Mouse (Mus musculus) kidney, postnatal 36 days (tissue): ENCODE measurements around the gene Slc46a1.

Experiments used
- DNase-seq, 2 experiments: peaks; one replicate each; pipeline ENCODE4 v3.0.0; 2021 to 2022; ENCODE audit warnings: mixed read lengths in 2 of 2

Slc46a1 gene

GRCm38 (mm10) chr11:78505430-78505829 lies 39.9 kb downstream of the Slc46a1 start:
- no peak for DNase-seq

DNA sequence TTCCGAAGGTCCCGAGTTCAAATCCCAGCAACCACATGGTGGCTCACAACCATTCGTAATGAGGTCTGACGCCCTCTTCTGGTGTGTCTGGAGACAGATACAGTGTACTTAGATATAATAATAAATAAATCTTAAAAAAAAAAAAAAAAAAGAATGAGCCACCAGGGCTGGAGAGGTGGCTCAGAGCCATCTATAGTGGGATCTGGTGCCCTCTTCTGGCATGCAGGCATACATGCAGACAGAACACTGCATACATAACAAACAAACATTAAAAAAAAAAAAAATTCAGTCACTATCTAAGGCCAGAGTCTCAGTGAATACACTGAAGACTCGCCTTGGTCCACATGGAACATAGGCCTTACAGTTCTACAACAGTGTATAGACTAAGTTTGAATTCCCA lies 43.7 kb downstream of the Slc46a1 start:
- DNase-seq, result peak in 1 of 2 experiments; percentile 45

DNA sequence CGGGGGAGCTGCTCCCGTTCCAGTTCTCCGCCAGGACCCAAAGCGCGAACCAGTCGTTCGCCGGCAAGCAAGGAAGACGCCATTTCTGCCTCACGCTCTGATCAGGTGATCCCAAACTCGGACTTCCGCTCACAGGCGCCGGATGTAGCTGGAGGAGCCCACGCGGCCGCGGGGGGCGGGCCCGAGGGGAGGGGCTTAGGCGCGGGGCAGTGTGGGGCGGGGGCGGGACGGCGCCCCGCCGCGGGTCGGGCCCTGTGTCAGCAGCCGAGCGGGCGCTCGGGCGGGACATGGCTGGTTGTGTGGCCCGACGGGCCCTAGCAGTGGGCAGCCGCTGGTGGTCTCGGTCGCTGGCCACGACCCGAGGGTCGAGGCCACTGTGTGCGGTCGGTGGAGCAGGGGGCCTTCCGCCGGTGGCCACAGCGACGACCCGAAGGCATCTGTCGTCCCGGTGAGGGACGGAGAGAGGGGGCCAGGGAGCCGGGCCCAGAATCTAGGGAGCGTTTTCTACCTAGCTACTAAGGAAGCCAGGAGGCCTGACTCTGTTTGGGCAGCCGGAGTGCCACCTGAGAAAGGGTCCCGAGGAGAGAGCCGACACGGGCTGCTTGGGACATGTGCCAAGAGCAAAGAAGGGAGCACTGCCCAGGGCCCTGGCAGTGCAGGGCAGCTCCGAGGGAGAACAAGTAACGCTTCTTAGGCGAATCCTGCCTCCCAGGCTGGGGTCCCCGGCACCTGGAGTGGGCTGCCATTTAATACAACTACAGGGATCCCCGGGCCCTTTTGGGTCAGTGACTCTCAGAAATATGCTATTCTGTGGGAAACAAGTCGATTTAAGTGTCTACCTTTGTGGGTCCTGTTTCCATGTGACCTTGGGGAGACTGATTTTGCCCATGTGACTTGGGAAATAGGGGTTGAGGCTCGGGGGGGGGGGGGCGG lies 46.8 kb downstream of the Slc46a1 start, which contains the start of the genes Tmem199 and Poldip2:
TSS of gene Tmem199 (minus strand) at position 148 of the 933 bp plus-strand sequence.
TSS of gene Poldip2 (plus strand) at position 169 of the 933 bp plus-strand sequence.
- DNase-seq, result peak; percentile 93 to 96

GRCm38 (mm10) chr11:78513106-78513790 lies 47.8 kb downstream of the Slc46a1 start:
- no peak for DNase-seq

DNA sequence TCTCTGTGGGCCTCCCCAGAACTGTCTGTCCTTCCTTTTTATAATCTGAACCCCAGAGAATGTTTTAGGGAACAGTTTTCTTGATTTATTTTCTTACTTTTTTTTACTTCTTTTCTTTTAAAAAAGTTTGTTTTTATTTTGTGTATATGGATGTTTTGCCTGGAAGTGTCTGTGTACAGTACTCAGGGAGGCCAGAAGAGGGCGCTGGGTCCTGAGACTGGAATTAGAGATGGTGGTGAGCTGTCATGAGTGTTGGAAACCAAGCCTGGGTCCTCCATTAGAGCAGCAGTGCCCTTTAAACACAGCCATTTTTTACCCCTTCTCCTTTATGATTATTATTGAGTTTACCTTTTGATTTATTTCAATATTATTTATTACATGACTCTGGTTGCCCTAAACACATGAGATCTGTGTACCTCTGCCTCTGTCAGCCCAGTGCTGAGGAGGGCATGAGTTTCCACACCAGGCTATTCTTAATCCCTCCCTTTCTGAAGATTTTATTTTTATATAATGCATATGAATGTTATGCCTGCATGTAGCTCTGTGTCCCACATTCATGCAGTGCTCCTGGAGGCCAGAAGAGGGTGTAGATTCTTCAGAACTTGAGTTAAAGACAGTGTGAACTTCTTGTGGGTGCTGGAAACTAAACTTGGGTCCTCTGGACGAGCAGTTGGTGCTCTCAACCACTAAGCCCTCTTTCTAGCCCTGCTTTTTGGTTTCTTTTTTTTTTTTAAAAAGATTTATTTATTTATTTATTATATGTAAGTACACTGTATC lies 50.2 kb downstream of the Slc46a1 start:
- peak in 1 of 2 experiments; percentile 52 for DNase-seq

DNA sequence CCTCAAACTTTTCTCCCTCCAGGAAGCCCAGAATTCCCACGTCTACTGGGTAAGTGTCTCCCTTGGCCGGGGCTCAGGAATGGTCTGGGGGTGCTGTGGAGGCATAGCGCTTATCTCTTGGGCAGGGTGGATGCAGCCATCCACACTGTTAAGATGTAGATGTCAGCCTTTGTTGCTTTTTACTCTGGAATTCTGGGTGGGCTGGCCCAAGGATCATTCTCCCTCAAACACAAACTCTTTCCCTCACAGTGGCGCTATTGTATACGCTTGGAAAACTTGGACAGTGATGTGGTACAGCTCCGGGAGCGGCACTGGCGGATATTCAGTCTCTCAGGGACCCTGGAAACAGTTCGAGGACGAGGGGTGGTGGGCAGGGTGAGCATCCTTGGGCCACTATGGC lies 53.4 kb downstream of the Slc46a1 start:
- DNase-seq, result no peak
